In the genomic region with DNA sequence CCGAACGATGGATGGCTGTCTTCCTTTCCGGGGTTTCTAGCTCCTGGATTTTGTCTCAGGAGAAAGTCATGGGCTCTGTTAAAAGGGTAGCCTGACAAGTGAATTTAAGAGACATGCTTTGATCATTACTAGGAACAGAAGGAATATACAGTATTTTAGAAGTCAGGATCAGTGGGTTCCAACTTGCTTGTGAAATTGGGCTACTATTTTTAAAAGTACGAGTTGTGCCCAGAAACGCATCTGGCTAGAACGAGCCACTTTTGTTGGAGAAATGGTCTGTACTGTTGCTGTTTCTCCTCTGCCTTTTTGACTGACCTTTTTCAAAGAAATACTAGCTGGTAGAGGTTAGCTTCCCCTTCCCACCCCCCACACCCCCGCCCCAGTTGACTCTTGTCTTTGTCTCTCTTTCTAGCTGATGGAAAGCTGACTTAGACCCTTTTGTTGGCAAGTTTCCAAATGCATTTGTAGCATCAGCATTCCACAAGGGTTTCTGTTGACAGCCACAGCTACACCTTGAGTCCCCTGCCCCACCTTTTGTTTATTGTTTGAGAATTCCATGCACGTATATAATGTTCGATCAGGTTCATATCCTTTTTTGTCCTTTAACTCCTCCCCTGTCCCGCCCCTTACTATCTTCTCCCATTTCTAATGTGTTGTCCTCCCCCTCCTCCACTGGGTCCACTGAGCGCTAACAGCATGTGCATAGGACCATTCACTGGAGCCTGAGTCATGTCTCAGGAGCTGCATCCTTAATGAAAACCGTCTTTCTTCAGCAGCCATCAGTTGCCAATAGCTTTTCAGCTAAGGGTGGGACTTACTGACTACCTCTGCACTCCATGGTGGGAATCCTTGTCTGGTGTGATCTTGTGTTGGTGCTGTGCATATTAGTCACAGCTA, we compare ENCODE assay signal across 16 mouse cellular contexts. TPM values are rescaled to one million over a fixed set of nuclear protein-coding genes. Genes with fewer than 3 reads are reported as not detected.
DNase-seq lines count a peak whose midpoint lies in the region; ATAC-seq and TF ChIP-seq lines count a peak whose summit lies in the region.
"Had no signal": no experiment of that assay in that cellular context is flagged by ENCODE, and none has a peak within 500 bp of the region (broad histone marks: within the 10 kb centered on the region; RNA-seq: fewer than 3 reads in every experiment).

No protein-coding gene starts in this region.

- no peak overlapping the region for H3K4me3 ChIP-seq in forebrain, postnatal 0 days (ENCODE audit: low read depth, low read length)
- H3K4me3 ChIP-seq in forebrain, embryonic 10.5 days = no peak overlapping the region

- H3K4me1 ChIP-seq in forebrain, postnatal 0 days (ENCODE audit: insufficient read depth) = no peaks in the 10 kb centered on the region
- no peaks in the 10 kb centered on the region for H3K4me1 ChIP-seq in forebrain, embryonic 10.5 days

- no peak overlapping the region for H3K4me2 ChIP-seq in forebrain, postnatal 0 days (ENCODE audit: low read depth)

- H3K27me3 ChIP-seq in forebrain, postnatal 0 days (ENCODE audit: insufficient read depth, low read length) = no peaks in the 10 kb centered on the region
- no peaks in the 10 kb centered on the region for H3K27me3 ChIP-seq in forebrain, embryonic 10.5 days (ENCODE audit: poor library complexity, severe bottlenecking)

- no peak for TF ChIP-seq CTCF in forebrain, postnatal 0 days (IDR thresholded peaks at IDR 0.05; ENCODE audit: low read depth)

- 0 out of 2 replicates have a peak overlapping the region, but pooled peaks have one; percentile 35 for H3K27ac ChIP-seq in forebrain, postnatal 0 days (ENCODE audit: low read depth, low read length)
- H3K27ac ChIP-seq in forebrain, embryonic 10.5 days = no peak overlapping the region
- H3K27ac ChIP-seq: kidney, postnatal 0 days had no signal

- WGBS in forebrain, postnatal 0 days = 81% methylated on average over 12 of the region's 12 CpGs
- WGBS in forebrain, embryonic 10.5 days = 93% methylated on average over 12 of the region's 12 CpGs

- H3K9me3 ChIP-seq in forebrain, postnatal 0 days (ENCODE audit: low read length) = no peaks in the 10 kb centered on the region
- no peaks in the 10 kb centered on the region for H3K9me3 ChIP-seq in forebrain, embryonic 10.5 days

- DNase-seq in forebrain, postnatal 0 days = no peak
- no peak for DNase-seq in forebrain, embryonic 10.5 days (ENCODE audit: extremely low spot score, low spot score)
- peak; percentile 41 for DNase-seq in layer of hippocampus, adult 9-11 months
- no peak for DNase-seq in layer of hippocampus, postnatal 25 days (ENCODE audit: extremely low spot score in 1 of 2, low spot score in 1 of 2)
- DNase-seq in 3T3-L1 (ENCODE audit: low read depth, low spot score) = peak; percentile 34
- peak; percentile 60 for DNase-seq in adipocyte (ENCODE audit: low spot score)
- DNase-seq in adrenal gland, adult 8-10 months = no peak
- DNase-seq in thymus, postnatal 25 days = no peak
- DNase-seq: B cell, adult 2 months; cerebellum, postnatal 10 days; heart, adult 11 months; liver; lung, adult 18-20 months; right cerebral cortex, postnatal 14 days had no signal

- H3K36me3 ChIP-seq in forebrain, postnatal 0 days (ENCODE audit: insufficient read depth) = no peaks in the 10 kb centered on the region
- H3K36me3 ChIP-seq in forebrain, embryonic 10.5 days (replicated peaks) = no peaks in the 10 kb centered on the region

- no peak overlapping the region for H3K9ac ChIP-seq in forebrain, postnatal 0 days

- no peak for ATAC-seq in forebrain, postnatal 0 days

RNA-seq across cellular contexts. Expression of gene Cers6, which starts 50.6 kb away (rescaled TPM):
- total RNA-seq in forebrain, postnatal 0 days (2014; rRNA removed) = 67.8 and 81.7 TPM in 2 replicates
- 19.6 and 26.7 TPM in 2 replicates for polyA plus RNA-seq in forebrain, postnatal 0 days (2015; fragmentation: Nextera tagmentation; extraction: Ambion mirVana)
- 22.4 and 24.1 TPM in 2 replicates for polyA plus RNA-seq in forebrain, embryonic 10.5 days (2016; fragmentation: Nextera tagmentation; extraction: Ambion mirVana)
- total RNA-seq in layer of hippocampus, postnatal 25 days (2021) = 10 to 100 TPM; 85.9 to 94.3 TPM
- total RNA-seq in adrenal gland, adult 8-10 months (2022) = 1 to 10 TPM; 4.8 to 8.8 (median 5.7) TPM
- total RNA-seq: MEL had no signal

Comparison
In these comparisons a context has a peak if more than half of its experiments do, and no peak if none do; other contexts are left out.
1. DNase-seq: peak in layer of hippocampus, adult 9-11 months (single experiment), 3T3-L1 (single experiment) and adipocyte (single experiment); none in forebrain, postnatal 0 days (single experiment), forebrain, embryonic 10.5 days (single experiment), layer of hippocampus, postnatal 25 days (0 of 2), adrenal gland, adult 8-10 months (single experiment) and thymus, postnatal 25 days (single experiment).